Mouse (Mus musculus) heart, adult 11 months (tissue): ENCODE results near the gene Mtrf1l.
A peak's percentile ranks its signal among the peaks of the same experiment; 100 is the strongest.

Experiments used
- DNase-seq: peaks from one replicate; pipeline ENCODE4 v3.0.0; 2022

Mtrf1l gene

DNA sequence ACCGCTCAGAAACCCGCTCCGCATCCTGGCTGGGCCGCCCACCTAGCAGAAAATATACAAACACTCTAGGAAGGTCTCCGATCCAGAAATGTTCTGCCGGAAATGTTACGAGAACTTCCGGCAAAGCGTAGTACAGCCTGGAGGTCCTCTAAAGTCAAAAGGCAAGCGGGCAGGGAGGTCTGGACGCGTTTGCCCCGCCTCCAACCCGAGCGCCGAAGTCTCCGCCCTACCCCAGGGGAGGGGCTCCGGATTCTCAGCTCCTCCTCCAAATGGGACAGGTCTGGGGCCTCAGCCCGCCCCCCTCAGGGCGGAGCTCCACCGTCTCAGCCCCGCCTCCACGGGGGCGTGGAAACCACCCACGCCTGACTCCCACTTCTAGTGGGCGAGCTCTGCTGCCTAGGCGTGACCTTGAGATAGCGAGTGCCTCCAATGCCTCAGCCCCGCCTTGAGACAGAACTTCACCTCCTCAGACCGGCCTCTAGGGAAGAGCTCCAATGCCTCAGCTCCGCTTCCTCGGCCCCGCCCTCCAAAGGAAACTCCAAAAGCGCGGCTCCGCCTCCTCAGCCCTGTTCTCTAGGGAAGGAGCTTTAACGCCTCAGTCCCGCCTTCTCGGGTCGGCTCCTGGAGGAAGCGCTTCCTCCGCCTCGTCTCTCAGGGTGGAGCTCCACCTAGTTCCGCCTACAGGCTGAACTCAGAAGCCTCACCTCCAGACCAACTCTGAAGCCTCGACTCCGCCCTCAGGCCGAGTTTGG lies at the start of gene Mtrf1l:
Mtrf1l (minus strand) TSS at position 171 of the 752 bp plus-strand sequence.
- DNase-seq, result peak; percentile 100

DNA sequence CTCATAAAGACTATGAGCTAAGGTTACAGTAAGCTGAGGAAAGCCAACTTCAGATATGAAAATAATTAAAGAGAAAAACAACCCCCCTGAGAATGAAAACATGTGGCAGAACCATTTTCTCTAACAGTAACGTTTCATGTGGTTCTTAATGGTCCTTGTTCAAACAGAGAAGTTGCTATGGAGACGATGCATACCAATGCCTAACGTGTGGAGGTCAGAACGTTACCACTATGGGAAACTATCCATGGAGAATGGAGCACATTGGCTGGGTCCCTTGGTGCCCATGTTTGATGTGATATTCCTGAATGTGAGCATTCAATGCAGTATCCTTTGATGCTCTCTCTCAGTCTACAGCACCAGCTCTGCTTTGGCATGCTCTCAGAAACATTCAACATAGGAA lies 47.4 kb upstream of the Mtrf1l start:
- no peak for DNase-seq

DNA sequence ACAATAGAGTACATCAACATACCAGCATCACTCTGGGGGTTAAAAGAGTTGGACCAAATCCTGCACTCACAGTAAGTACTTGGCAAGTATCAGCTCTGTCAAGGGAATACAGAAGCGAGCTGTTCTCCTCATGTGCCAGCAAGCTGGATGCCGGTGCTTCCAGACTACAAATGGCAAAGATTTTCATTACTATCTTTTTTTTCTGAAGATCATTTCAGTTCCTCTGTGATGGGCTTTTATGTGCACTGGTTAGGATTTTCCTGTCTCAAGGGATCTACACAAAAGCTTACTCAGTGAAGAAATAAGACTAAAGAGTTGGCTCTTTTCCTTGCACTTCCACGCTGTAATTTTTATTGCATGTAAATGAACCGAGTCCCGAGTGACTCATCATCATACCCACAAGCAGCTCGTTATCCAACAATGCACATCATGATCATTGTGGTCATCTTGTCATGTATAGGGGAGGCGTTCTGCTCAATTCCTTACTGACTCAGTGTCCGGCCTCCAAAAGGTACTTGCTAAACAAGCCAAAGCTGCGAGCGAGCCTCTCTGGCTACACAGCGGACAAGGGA lies 44.4 kb upstream of the Mtrf1l start:
- DNase-seq, result no peak

DNA sequence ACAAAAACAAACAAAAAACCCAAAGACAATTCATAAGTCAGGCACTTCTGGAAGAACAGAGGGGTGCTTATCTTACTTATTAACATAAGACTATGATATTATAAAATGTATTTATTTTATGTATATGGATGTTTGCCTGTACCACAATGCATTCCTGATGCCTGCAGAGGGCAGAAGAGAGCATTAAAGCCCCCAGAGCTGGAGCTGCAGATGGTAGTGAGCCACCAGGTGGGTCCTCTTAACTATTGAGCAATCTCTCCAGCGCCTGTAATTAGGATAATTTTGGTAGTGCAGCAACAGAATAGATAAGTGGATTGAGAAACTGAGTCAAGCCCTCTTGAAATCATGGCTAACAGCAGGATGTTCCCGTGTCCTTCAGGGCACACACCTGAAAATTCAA lies 42.3 kb upstream of the Mtrf1l start:
- DNase-seq, result no peak

DNA sequence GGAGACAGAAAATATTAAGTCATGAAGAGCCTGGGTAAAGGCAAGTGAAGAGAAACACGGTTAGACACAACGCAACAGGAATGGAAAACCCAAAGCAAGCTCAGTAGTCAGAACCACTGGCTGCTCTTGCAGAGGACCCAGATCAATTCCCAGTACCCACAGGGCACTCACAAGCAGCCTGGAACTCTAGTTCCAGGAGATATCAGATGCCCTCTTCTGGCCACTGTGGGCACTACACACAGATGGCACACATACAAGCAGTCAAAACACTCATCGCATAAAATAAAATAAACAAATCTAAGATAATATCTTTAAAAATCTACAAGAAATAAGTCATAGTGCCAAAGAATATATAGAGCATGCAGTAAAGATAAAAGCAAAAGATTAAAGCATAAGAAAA lies 39.0 kb upstream of the Mtrf1l start:
- DNase-seq, result no peak

DNA sequence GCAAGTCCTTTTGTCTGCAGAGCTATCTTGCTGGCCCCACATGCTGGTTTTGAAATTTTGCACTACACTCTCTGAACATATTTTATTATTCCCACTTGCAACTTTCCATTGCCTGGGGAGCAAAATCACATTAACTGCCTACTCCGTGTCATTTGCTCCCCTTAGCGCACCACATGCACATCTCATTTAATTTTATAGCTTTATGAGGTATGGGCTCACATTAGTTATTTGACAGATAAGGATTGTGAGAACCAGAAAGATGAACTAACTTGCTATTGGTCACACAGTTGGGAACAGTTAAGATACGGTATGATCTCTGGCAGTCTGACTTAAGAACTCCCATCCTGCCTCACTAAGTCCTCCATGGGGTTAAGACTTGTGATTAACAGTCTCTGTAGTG lies 37.1 kb upstream of the Mtrf1l start:
- no peak for DNase-seq

DNA sequence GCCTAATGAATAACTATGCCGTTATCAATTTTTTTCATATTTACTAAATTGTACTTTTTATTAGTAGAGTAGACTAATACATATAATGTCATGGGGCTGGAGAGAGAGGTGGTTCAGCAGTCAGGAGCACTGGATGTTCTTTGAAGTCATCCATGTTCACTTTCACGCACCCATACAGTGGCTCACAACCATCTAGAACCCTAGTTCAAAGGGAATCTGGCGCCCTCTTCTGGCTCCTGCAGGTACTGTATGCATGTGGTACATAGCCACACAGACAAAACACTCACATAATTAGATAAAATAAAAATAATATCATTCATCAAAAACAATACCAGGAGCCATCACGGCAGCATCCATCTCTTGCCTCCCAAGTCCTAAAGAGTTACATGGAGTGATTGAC lies 36.0 kb upstream of the Mtrf1l start:
- DNase-seq, result no peak

DNA sequence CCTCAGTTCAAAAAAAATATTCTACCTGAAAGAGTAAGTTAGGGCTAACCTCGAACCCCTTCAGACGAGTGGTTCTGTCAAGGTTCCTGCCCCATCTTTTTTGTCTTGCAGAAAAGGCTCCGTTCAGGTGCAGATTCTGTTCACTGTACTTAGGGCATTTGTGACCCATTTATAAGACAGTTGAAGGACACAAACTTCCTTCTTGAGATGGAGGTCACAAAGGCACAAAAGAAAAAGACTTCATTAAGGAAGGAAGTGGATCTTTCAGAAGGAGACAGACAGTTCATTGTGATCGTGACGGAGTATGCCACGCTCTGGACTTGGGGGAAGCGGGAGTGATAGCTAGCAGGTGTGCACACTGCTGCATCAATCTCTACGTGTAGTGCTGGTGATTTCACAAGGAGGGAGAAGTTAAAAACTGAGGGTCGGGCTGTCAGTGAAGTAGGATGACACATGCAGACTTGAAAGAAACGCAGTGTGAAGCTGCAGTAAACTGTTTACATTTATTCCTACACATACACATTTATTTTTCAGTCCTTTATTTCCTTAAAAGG lies 34.4 kb upstream of the Mtrf1l start:
- DNase-seq, result no peak

DNA sequence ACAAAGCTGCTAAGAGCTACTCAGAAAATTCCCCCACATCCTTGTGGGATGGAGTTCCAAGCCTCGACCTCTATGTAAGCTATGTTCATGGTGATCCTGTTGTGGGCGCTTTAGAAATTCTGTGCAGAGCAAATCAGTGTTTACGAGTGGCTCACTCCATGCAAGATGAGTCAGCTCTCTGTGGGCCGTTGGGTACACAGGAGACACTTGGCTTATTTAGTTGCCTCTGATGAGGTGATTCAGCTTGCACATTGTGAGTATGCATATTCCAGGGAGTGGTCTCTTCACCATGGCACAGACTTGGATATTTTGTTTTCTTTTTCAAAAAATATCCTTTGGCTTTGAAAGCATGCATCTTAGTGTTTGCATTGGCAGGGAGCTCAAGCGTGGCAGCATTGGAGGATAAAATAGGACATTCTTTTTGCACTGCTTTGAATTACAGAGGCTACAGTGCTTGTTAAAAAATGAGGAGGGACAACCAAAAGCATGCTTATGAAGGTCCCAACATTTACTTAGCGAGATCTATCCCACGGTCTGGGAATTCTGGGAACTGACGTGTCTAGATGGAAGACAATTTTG lies 29.7 kb upstream of the Mtrf1l start:
- no peak for DNase-seq

DNA sequence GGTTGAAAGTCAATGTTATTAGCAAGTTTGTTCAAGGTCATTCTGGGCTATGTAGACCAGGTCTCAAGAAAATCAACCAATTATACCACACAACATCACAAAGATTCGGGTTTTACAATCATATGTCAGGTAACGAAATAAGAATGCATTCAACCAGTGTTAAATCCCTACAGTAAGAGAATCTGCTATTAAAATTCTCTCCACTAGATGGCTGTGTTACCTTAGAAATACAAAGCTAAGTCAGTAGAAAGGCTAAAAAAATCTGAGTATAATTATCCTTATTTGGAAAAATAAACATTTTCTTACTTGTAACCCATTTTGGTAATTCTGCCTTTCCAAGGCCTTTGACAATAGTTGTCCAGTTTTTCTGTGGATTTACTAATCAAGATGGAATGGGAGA lies 23.2 kb upstream of the Mtrf1l start:
- no peak for DNase-seq

DNA sequence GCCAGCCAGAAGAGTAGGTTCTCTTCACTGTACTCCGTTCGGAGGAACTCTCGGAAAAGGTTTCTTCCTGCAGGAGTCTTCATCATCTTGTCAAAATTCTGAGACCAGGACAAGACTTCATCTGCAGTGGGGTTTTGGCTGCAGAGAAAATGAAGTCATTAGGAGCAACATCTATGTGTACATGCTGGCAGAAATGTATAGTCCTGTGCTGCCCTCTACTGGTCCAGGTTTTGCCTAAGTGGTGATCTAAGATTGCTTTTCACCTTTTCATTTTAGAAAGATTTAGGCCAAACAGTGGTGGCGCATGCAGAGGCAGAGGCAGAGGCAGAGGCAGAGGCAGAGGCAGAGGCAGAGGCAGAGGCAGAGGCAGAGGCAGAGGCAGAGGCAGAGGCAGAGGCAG lies 17.7 kb upstream of the Mtrf1l start:
- peak; percentile 78 for DNase-seq

DNA sequence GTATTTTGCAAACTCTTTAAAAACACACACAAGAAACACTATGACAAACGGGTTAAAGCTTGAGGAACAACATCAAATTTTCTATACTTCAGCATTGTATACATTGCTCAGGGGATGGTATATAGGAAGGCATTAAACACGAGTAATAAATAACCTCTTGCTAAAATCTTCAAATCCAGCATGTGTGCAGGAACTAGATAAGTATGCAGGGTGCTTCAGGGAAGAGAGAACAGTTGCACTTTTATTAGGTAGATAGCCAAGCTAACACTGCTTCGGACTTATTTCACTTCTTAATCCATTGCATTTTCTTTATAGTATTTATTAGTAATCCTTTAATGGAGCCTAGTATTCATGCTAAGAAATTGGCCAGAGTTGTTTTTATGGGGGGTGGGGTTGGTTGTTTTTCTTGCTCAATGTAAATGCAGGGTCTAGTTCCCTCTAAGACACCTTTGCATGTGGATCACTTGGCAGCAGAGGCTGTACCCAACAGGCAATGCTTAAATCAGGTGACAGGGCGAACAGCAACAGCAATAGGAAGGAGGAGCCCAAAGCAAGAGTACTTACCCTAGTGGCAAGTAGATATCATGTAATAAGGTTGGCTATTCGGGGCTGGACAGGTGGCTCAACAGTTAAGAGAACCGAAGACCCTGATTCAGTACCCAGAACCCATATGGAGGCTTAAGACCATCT lies 2.8 kb upstream of the Mtrf1l start:
- DNase-seq, result peak; percentile 78

DNA sequence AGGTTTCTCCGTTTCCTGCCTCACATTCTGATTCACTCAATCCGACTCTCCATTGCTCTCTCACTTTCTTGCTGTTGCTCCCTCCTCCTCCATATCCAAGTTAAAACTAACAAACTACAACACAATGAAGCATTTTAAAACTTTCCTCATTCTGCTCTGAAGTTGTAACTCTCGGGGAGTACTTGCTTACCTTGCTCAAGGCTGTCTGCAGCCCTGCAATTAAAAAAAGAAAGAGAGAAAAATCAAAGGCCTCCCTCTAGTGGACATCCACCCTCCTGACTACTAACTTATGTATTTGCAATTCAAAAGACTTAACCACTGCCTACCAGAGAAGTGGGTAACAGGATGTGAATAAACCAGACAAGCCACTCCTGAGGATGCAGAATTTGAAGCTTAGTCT lies 1.1 kb upstream of the Mtrf1l start:
- peak; percentile 91 for DNase-seq

DNA sequence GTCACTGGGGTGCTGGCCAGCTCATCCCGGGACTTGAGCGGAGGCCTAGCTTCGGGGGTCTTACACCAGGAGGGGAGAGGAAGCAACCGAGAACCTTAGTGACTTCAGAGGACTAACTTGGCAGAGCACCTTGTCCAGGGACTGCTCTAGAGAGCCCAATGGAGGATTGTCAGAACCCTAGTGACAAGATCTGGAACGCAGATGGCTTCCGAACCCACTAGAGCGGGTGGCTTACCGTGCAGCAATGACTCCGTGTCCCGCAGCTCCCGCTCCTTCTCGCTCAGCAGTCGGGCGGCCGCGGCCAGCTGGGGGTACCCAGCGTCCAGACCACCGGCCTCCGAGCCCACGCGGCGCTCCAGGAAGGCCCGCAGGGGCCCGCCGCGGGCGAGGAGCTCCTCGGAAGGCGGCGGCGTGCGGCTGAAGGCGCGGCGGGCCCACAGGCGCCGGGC lies 395 bp downstream of the Mtrf1l start:
- no peak for DNase-seq

DNA sequence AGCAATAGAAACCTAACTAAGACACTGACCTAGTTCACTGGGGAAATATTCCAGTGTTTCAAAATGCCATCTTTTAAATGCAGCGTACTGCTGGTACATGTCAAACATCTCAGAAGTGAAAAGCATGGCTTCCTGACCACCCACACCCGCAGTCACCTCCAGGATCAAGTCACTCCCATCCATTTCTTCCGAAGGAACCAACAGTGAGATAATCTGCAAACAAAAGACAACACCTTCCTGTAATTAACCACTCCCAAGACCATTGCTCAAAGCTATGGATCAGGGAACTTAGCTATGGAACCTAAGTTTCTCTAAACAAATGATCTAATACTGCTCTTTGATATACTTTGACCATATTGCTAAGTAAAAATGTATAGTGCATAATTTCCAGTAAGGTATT lies 4.9 kb downstream of the Mtrf1l start:
- peak; percentile 66 for DNase-seq

DNA sequence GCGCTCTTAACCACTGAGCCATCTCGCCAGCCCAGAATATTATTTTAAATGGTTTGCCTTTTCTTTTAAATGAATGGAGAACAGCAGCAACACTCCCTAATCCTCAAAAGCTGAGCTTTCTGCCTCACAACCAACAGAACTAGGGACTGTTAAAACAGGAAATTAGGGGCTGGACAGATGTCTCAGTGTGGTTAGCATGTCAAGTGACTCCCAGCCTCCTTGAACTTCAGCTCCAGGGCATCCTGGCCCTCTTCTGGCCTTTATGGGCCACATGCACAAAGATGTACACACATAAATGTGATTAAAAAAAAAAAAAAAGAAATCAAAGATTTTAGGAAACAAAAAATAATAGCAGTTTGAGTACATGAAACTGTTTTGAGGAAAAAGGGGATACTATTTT lies 7.7 kb downstream of the Mtrf1l start:
- peak; percentile 2 for DNase-seq

DNA sequence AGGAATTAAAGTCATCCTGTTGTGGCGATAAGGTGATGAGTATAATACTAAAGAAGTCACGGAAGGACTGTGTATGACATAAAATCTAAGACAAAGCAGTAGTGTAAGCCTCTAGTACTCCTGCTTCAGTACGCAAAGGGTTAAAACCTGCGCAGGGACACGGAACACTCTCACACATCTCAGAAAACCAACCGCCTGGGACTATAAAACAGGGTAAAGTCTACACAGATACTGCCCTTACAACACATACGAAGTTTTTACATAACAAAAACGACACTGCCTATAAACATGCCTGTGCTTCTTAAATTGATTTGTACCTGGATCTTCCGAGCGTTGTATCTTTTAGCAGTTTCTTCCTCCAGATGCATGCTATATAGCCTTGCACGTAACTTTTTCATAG lies 10.0 kb downstream of the Mtrf1l start:
- DNase-seq, result peak; percentile 44

DNA sequence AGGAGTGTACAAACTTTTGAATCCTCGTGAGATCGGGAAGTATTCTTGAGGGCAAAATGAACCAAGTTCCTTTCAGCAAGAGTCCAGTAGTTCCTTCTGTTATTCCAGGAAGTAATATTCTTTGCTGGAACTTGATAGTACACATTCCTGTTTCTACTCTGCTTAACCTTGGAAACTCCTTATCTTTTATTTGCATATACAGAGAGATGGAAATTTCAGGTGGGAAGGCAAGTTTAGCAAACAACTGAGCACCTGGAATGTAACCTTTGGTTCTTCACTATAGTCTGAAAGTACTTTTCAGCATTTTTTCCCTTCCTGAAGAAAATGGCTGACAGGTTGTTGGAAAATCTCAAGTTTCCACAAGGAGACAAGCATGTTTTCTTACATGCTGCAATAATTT lies 16.0 kb downstream of the Mtrf1l start:
- no peak for DNase-seq

DNA sequence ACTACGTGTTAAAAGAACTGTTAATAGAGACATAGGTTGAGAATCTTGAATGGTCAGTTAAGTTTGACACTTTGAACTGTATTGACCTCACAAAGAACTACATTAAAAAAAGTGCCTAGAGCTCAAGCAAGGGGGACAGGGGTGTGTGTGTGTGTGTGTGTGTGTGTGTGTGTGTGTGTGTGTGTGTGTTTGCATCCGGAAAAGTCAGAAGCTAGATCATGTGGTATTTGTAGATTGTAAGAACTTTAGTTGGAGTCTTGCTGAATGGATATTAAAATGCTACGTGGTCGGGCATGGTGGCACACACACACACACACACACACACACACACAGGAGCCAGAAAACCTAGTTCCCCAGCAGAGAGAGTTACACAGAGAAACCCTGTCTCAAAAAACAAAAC lies 16.7 kb downstream of the Mtrf1l start:
- DNase-seq, result peak; percentile 18

DNA sequence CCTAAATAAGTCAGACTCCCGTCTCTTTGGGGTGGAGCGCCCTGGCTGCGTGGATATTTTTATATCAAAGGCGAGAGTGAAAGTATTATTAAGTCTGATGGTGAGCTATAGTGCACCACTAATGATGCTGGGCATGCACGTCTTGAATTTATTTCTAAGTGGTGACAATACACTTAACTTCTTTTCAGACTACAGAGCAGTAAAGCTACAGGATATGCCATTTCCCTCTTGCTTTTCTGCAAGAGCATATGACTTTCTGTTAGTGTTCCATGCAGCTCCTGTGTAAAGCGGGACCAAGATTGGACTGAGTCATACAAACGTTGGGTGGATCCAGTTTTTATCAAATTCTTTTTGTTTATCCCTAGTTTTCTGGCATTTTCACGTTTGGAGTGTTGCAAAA lies 17.3 kb downstream of the Mtrf1l start:
- DNase-seq, result peak; percentile 83

DNA sequence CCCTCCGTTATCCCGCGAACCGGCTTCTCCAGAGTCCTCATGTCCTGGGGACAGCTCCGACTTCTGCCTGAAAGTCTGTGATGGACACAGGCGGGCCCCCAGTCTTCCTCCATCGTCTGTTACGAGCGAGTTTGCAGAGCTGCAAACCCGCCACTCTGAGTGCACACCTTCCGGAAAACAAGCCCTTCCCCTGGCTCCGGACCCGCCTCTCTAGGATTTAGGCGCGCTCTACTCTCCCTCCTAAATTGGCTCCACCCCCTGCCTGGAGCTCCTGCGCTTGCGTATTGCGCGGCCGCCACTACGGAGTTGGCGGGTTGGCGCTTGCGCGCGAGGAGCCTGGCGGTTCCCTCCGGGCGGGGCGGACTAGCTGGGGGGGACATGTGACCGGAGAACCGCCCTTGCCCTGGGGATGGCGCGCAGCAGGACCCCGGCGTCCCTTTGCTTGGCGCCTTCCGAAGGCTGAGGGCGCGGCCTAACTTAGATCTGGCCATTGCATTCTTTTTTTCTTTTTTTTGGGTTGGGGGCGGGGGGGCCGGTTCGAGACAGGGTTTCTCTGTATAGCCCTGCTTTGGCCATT lies 17.9 kb downstream of the Mtrf1l start:
- peak; percentile 100 for DNase-seq

DNA sequence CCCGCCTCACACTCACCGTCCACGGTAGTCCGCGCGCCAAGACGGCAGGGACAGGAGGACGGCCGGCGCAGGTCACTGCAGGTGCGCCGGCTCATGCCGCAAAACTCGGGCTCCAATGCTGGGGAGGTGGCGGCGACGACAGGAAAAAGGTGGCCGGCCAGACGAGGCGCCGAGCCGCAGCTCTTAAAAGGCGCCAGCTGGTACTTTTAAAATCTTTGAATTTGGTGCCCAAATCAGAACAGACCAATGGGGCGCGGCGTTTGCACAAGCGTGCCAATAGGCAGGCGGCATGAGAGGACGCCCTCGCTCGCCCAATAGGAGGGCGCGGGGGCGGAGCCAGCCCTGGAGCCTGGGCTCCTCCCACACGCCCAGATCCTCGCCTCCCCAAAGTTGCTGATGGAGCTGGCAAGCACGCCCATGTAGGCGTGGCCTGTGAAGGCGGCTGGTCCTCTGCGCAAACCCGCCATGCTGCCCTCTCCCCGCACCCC lies 18.4 kb downstream of the Mtrf1l start, which contains the start of gene Fbxo5:
Fbxo5 (minus strand) TSS at position 358 of the 488 bp plus-strand sequence.
- DNase-seq, result peak; percentile 100

DNA sequence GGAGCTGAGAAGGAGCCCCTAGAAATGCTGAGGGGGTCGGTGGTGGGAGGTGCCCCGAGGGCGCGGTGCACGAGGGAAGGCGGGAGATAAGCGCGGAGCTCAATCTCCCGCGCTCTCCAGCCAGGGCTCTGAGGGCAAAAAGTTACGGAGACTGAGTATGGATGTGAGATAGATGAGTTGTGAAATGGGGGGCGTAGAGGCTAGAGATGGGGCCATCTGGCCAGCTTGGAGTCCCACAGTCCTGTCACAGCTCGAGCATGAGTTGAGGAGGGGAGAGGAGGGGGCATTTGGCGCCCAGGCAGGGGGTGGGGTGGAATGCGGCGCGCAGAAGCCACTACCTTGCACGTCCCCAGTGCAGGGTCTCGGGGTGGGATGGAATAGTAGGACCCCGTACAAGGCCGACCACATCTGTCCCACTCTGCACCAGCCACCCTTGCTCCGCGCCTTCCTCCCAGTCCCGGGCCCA lies 19.0 kb downstream of the Mtrf1l start:
- no peak for DNase-seq
